Mouse (Mus musculus): ENCODE measurements around the gene Tmc5. TPM values are rescaled to one million over a fixed set of nuclear protein-coding genes. Genes with fewer than 3 reads are reported as not detected.

The Tmc5 gene
- polyA plus RNA-seq, 1 experiment from 2014 or later, result 0.02 TPM

GRCm38 (mm10) chr7:118596271-118596670, 826 bp upstream of the Tmc5 start:
- H3K9ac ChIP-seq (replicated peaks), result no peak overlapping the region
- peaks cover 5% of the 10 kb centered on the region for H3K4me1 ChIP-seq (ENCODE audit: insufficient read depth)
- H3K4me2 ChIP-seq (ENCODE audit: low read depth, low read length), result no peak overlapping the region
- TF ChIP-seq CTCF (IDR thresholded peaks at IDR 0.05; ENCODE audit: low read depth), result no peak
- TF ChIP-seq EP300 (IDR thresholded peaks at IDR 0.05; ENCODE audit: low read depth), result no peak
- no peak overlapping the region for H3K27ac ChIP-seq (ENCODE audit: low read depth)
- DNase-seq (no peak), ATAC-seq (no peak)
- H3K9me3 ChIP-seq (ENCODE audit: low read length), result no peaks in the 10 kb centered on the region
- no peaks in the 10 kb centered on the region for H3K36me3 ChIP-seq (replicated peaks; ENCODE audit: insufficient read depth, low read length)
- 66% methylated on average over 11 of the region's 11 CpGs for WGBS (ENCODE audit: insufficient replicate concordance)
- H3K27me3 ChIP-seq (ENCODE audit: insufficient read depth, low read length), result peaks cover 25% of the 10 kb centered on the region
- no peak overlapping the region for H3K4me3 ChIP-seq (ENCODE audit: low read depth, low read length)

- H3K36me3 ChIP-seq (replicated peaks; ENCODE audit: insufficient read depth, low read length), result no peaks in the 10 kb centered on the region
- H3K4me2 ChIP-seq (ENCODE audit: low read depth, low read length), result no peak overlapping the region
- WGBS (ENCODE audit: insufficient replicate concordance), result 44% methylated on average over 12 of the region's 12 CpGs
- DNase-seq (no peak), ATAC-seq (no peak)
- peaks cover 7% of the 10 kb centered on the region for H3K4me1 ChIP-seq (ENCODE audit: insufficient read depth)
- no peak overlapping the region for H3K27ac ChIP-seq (ENCODE audit: low read depth)
- no peak overlapping the region for H3K9ac ChIP-seq (replicated peaks)
- no peak overlapping the region for H3K4me3 ChIP-seq (ENCODE audit: low read depth, low read length)
- H3K9me3 ChIP-seq (ENCODE audit: low read length), result no peaks in the 10 kb centered on the region
- peaks cover 20% of the 10 kb centered on the region for H3K27me3 ChIP-seq (ENCODE audit: insufficient read depth, low read length)
- no peak for TF ChIP-seq EP300 (IDR thresholded peaks at IDR 0.05; ENCODE audit: low read depth)
- TF ChIP-seq CTCF (IDR thresholded peaks at IDR 0.05; ENCODE audit: low read depth), result no peak
Observed at GRCm38 (mm10) chr7:118599954-118600631, 3.0 kb downstream of the Tmc5 start.

- H3K9me3 ChIP-seq (ENCODE audit: low read length), result no peaks in the 10 kb centered on the region
- no peak overlapping the region for H3K4me3 ChIP-seq (ENCODE audit: low read depth, low read length)
- H3K36me3 ChIP-seq (replicated peaks; ENCODE audit: insufficient read depth, low read length), result no peaks in the 10 kb centered on the region
- no peak for DNase-seq
- ATAC-seq, result no peak
- H3K4me1 ChIP-seq (ENCODE audit: insufficient read depth), result peaks cover 2% of the 10 kb centered on the region; the same call in 1 of the 2 replicates
- H3K9ac ChIP-seq (replicated peaks), result no peak overlapping the region
- 75% methylated on average over 8 of the region's 8 CpGs for WGBS (ENCODE audit: insufficient replicate concordance)
- no peak overlapping the region for H3K27ac ChIP-seq (ENCODE audit: low read depth)
- H3K4me2 ChIP-seq (ENCODE audit: low read depth, low read length), result no peak overlapping the region
- no peaks in the 10 kb centered on the region for H3K27me3 ChIP-seq (ENCODE audit: insufficient read depth, low read length)
- TF ChIP-seq EP300 (IDR thresholded peaks at IDR 0.05; ENCODE audit: low read depth) (no peak), CTCF (IDR thresholded peaks at IDR 0.05; ENCODE audit: low read depth) (no peak)
Observed at GRCm38 (mm10) chr7:118604842-118605241, 7.7 kb downstream of the Tmc5 start.

- H3K4me3 ChIP-seq (ENCODE audit: low read depth, low read length), result no peak overlapping the region
- WGBS (ENCODE audit: insufficient replicate concordance), result 70% methylated on average over 7 of the region's 7 CpGs
- H3K27me3 ChIP-seq (ENCODE audit: insufficient read depth, low read length), result no peaks in the 10 kb centered on the region
- ATAC-seq (0 out of 2 replicates have a peak, but pooled peaks have one; percentile 17), DNase-seq (no peak)
- no peaks in the 10 kb centered on the region for H3K36me3 ChIP-seq (replicated peaks; ENCODE audit: insufficient read depth, low read length)
- H3K4me2 ChIP-seq (ENCODE audit: low read depth, low read length), result no peak overlapping the region
- no peak overlapping the region for H3K9ac ChIP-seq (replicated peaks)
- TF ChIP-seq EP300 (IDR thresholded peaks at IDR 0.05; ENCODE audit: low read depth) (no peak), CTCF (IDR thresholded peaks at IDR 0.05; ENCODE audit: low read depth) (no peak)
- H3K4me1 ChIP-seq (ENCODE audit: insufficient read depth), result peaks cover 3% of the 10 kb centered on the region; the same call in 1 of the 2 replicates
- H3K9me3 ChIP-seq (ENCODE audit: low read length), result no peaks in the 10 kb centered on the region
- no peak overlapping the region for H3K27ac ChIP-seq (ENCODE audit: low read depth)
Observed at GRCm38 (mm10) chr7:118609815-118610214, 12.7 kb downstream of the Tmc5 start.

GRCm38 (mm10) chr7:118610721-118611120, 13.6 kb downstream of the Tmc5 start:
- no peaks in the 10 kb centered on the region for H3K27me3 ChIP-seq (ENCODE audit: insufficient read depth, low read length)
- no peak for TF ChIP-seq EP300 (IDR thresholded peaks at IDR 0.05; ENCODE audit: low read depth)
- TF ChIP-seq CTCF (IDR thresholded peaks at IDR 0.05; ENCODE audit: low read depth), result no peak
- H3K9ac ChIP-seq (replicated peaks), result no peak overlapping the region
- H3K4me1 ChIP-seq (ENCODE audit: insufficient read depth), result 0 out of 2 replicates have a peak, but pooled peaks cover 3% of the 10 kb centered on the region
- H3K27ac ChIP-seq (ENCODE audit: low read depth), result no peak overlapping the region
- no peak overlapping the region for H3K4me2 ChIP-seq (ENCODE audit: low read depth, low read length)
- DNase-seq, result no peak
- H3K36me3 ChIP-seq (replicated peaks; ENCODE audit: insufficient read depth, low read length), result no peaks in the 10 kb centered on the region
- H3K4me3 ChIP-seq (ENCODE audit: low read depth, low read length), result no peak overlapping the region
- 76% methylated on average over 13 of the region's 13 CpGs for WGBS (ENCODE audit: insufficient replicate concordance)
- ATAC-seq, result no peak
- no peaks in the 10 kb centered on the region for H3K9me3 ChIP-seq (ENCODE audit: low read length)

GRCm38 (mm10) chr7:118611185-118611749, 14.2 kb downstream of the Tmc5 start:
- Histone ChIP-seq H3K4me3 (ENCODE audit: low read depth, low read length) (no peak overlapping the region), H3K9me3 (ENCODE audit: low read length) (no peaks in the 10 kb centered on the region), H3K36me3 (replicated peaks; ENCODE audit: insufficient read depth, low read length) (no peaks in the 10 kb centered on the region), H3K4me1 (ENCODE audit: insufficient read depth) (0 out of 2 replicates have a peak, but pooled peaks cover 7% of the 10 kb centered on the region), H3K9ac (replicated peaks) (no peak overlapping the region), H3K27ac (ENCODE audit: low read depth) (no peak overlapping the region), H3K27me3 (ENCODE audit: insufficient read depth, low read length) (no peaks in the 10 kb centered on the region), H3K4me2 (ENCODE audit: low read depth, low read length) (no peak overlapping the region)
- TF ChIP-seq CTCF (IDR thresholded peaks at IDR 0.05; ENCODE audit: low read depth), result no peak
- TF ChIP-seq EP300 (IDR thresholded peaks at IDR 0.05; ENCODE audit: low read depth), result no peak
- 61% methylated on average over 4 of the region's 4 CpGs for WGBS (ENCODE audit: insufficient replicate concordance)
- no peak for ATAC-seq
- no peak for DNase-seq
